Mouse (Mus musculus) left cerebral cortex, adult 8-10 months (tissue): ENCODE results near the gene Gm28635. TPM values are rescaled to one million over a fixed set of nuclear protein-coding genes. Genes with fewer than 3 reads are reported as not detected.
A peak's percentile ranks its signal among the peaks of the same experiment; 100 is the strongest.
"Not testable (repeated sequence)": the region's sequence is repeated elsewhere in the genome, so short reads cannot be mapped to it uniquely, and the experiment has no call there.

ENCODE experiments used
- DNase-seq, 2 experiments: peaks; one replicate each; pipeline ENCODE4 v3.0.0; 2022; ENCODE audit warnings: low spot score in 2 of 2
- total RNA-seq, 4 experiments: library from RNA; stranded (reverse); gene quantifications; 2 replicates each; pipeline ENCODE4 v1.2.4; 2022

Gene Gm28635
- total RNA-seq, 4 experiments from 2014 or later: 3.6 TPM; not detected in 3

GRCm38 (mm10) chr2:84688080-84688844, 10.4 kb upstream of the Gm28635 start:
- no peak for DNase-seq

GRCm38 (mm10) chr2:84682605-84683183, 4.9 kb upstream of the Gm28635 start:
- DNase-seq: no peak

DNA sequence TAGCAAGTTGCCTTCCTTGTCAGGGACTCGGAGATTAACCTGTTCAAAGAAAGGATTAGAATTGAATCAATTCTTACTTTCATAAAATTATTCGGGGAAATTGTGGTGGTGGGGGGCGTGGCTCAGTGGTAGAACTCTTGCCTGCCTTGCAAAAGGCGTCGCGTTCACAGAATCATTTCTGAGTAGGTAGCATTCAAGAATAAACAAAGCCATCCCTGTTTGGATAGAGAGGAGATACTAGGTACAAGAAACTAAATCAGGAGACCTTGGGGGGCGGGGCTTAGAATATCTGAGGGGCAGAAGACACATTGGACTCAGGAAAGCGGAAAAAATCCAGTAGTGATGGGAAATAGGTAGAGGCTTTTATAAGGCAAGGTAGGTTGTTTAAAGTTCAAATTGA, 1.2 kb upstream of the Gm28635 start, which contains the start of gene Tmx2:
Gene Tmx2 (minus strand): TSS at position 125 of the 400 bp plus-strand sequence.
- no peak for DNase-seq

DNA sequence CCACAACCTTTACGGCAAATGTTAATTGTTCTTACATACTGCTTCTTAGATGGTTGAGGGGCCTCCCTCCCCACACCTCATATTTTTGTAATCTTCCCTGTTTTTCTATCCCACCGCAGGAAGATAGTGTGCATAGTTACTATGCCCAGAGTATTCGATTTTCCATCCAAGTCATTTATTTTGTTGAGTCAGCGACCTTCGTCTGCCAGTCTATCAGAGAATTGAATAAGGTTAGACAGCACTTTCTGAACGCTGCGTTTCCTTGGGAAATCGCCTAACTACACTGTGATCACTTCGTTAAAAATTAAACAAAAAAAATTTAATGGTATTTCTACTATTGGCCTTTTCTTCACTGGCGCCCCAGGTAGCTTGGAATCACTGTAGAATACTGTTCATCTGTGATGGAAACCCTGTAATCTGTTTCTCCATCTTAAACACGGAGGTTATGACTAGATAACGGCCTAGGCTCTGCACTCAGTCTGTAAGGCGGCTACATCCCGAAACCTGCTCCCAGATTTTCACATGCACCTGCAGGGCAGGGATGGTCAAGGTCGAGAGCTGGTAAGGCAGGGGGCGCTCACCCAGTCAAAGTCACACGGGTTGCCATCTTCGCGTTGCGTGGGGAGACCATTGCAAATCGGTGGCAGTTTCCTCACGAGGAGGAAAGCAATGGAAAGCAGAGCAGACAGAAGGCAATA, 422 bp downstream of the Gm28635 start:
- no peak for DNase-seq

- not testable (repeated sequence) for DNase-seq
These were observed 6.3 kb downstream of the Gm28635 start for GRCm38 (mm10) chr2:84671535-84671934.

- DNase-seq: peak; percentile 69 to 83
These were observed 7.3 kb downstream of the Gm28635 start, which contains the start of gene Selenoh for GRCm38 (mm10) chr2:84670569-84670933. TSS of gene Selenoh (minus strand) at chr2:84670770.

DNA sequence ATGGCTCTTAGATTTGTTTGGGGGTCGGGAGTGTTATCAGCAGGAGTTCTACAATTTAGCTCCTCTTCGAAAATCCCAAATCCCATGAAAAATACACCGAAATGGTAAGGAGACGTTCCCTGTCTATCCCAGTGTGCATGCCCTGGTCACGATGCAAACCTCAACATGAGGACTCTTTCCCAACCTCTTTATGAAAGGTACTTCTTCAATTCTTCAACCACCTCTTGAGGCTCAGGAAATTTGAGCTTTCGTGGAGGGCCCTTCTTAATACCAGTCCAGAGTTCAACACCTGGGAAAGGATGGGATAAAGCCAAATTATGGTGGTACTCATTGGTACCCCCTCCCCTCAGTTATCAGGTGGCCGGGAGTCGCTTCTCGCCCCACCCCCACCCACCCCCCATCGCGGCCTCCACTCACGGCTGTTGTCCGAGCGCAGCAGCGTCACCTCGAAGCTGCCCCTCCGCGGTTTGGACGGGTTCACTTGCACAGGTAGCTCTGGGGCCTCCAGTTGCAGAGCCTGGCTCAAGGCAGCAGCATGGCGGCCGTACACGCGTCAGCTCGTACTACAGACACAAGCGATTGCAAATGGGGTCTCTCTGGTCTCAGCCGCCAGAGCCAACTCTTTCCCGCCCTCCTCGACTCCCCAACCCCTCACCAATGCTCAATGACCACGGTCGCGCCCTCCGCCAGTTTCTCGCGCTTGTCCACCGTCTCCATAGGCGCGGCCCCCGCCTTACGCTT, 7.8 kb downstream of the Gm28635 start:
- DNase-seq: no peak

DNA sequence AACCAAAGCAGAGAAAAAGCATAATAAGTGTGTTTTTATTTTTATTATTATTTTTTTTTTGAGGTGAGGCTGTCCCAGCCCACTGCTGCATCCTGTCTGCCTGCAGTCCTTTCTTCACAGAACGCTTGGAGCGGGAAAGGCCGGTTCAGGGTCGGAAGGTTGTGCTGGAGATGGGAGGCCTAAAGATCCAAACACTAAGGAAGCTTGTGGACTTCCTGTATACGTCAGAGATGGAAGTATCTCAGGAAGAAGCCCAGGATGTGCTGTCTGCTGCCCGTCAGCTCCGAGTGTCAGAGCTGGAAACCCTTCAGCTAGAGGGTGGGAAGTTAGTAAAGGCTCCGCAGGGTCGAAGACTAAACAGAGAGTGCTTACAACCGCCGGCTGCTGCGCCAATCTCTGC, 11.8 kb downstream of the Gm28635 start:
- no peak for DNase-seq

DNA sequence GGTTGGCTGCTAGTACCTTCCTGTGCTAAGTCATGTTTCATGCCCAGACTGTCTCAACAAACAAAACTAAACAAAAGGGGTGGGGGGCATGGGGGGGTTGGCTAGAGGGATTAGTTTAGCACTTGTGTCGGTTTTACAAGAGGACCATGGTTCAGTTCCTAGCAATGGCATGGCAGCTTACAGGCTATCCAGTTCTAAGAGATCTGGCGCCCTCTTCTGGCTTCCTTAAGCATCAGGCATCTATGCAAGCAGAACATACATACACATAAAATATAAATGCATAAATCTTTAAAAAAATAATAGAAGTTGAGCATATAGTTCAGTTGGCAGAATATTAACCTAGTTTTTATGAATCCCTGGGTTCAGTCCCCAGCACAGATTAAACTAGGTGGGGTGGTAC, 15.0 kb downstream of the Gm28635 start:
- DNase-seq: no peak

GRCm38 (mm10) chr2:84660253-84660652, 17.6 kb downstream of the Gm28635 start:
- no peak for DNase-seq

DNA sequence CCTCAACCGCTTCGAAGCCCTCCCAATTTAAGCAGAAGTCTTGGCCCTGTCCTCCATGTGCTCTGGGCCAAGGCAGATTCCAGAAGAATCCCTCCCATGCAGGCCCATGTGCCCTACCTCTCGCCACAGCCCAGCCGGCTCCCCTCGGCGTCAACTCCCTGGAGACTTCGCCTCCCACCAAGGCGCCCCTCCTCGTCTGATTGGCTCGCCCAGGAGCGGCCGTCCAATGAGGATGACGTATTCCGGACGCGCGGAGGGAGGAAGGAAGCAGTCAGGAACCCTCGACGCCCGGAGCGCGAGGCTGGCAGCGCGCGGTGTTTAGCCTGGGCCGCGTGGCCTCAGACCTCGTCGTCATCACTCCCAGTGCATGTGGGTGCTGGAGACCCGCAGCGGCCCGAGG, 19.0 kb downstream of the Gm28635 start, which contains the start of gene Btbd18:
Gene Btbd18 (plus strand): TSS at position 274 of the 400 bp plus-strand sequence.
- no peak for DNase-seq

DNA sequence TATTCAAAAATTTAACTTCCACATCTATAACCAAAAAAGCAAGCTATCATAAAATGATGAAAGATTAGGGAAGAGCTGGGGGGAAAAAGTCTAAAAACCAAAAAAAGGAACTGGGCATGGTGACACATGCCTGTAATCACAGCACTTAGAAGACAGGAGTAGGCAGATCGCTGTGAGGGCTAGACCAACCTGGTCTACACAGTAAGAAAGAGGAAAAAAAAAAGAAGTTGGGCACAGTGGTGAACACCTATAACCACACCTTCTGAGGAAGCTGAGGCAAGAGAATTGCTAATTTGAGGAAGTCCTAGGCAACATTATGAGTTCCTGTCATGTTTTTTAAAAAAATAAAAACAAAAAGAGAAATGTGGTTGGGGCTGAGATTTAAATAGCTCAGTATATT, 22.0 kb downstream of the Gm28635 start:
- no peak for DNase-seq

- no peak for DNase-seq
These were observed 24.5 kb downstream of the Gm28635 start for GRCm38 (mm10) chr2:84653354-84653753.

DNA sequence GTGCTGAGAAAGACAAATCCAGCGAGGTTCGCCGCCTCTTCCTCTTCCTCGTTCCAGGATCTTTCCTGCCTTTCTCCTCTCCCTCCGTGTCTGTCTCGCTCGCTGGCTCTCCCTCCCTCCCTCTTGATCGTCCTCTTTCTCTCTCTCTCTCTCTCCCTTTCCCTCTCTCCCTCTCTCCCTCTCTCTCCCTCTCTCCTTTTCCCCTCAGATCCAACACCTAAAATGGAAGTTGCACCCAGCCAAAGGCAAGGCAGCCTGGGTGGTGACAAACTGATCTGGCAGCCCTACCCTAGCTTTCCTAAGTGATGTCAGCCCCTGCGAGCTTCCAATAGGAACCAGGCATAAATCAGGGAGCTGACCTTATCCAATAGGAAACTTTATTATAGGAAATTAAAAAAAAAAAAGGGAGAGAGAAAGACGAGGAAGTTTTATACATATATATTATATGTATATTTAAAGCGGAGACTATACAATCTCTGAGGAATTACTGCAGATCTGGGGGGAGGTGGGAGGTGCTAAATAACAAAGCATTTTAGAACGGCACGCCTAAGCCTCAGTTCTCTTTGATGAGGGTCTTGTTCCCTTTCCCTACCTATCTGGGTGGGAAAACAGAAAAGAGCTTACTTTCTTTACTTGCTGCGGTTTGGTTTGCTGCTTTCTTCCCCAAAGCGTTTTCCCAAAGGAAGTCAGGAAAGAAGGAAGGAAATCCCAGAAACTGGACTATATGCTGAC, 27.2 kb downstream of the Gm28635 start, which contains the start of gene Ctnnd1:
Gene Ctnnd1 (minus strand): TSS at position 302 of the 732 bp plus-strand sequence.
- DNase-seq: peak; percentile 72 to 90

GRCm38 (mm10) chr2:84649674-84650073, 28.2 kb downstream of the Gm28635 start:
- DNase-seq: no peak

DNA sequence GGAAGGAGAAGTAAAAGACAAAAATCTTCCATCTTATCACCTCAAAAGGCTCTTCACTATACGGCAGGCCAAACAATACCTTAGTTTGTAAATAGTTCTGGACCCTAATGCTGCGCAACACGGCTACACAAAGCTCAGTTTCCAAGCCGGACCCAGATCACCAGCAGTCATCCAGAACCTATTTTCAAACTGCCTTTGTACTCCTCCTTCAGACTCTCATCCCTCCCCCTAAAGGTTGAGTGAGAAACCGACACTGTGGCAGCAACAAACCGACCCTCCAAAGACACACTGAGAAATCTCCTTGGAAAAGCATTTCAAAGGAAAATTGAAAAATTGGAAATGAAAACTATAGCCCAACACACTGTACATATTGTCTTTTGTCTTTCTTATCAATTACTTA, 29.5 kb downstream of the Gm28635 start:
- DNase-seq: no peak

GRCm38 (mm10) chr2:84647051-84647568, 30.7 kb downstream of the Gm28635 start:
- no peak for DNase-seq

DNA sequence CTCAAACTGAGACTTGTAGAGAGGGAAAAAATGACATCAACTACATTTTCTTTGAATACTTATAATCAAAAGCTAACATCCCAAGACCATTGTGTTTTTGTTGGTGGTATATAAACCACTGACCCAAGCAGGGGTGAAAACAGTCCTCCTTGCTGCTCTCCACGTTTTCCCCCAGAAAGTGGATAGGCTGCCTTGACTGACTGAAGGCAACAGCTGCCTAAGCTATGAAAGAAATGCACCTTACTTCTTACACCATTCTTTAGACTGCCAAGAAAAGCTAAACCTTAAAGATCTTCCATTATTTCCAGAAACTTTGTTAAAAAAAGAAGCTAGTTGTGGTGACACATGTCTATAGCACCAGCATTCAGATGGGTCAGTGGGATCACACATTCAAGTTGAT, 31.7 kb downstream of the Gm28635 start:
- no peak for DNase-seq

DNA sequence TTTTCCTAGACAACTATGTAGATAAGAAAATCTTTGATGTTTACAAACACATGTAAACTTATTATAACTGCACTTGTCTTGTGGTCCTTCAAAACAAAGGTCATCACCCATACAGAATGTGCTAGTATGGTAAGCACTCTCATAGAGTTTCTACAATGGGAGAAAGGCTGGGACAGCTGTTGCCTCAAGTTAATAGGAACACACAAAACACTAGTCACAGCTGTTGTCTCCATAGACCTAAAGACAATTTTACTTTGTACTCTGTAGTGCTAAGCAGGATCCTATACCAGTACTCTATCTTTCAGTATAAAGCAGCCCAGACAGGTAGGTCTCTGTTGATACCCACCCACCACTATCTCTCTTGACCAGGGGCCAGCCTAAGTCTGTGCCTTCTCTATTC, 37.0 kb downstream of the Gm28635 start:
- DNase-seq: no peak

DNA sequence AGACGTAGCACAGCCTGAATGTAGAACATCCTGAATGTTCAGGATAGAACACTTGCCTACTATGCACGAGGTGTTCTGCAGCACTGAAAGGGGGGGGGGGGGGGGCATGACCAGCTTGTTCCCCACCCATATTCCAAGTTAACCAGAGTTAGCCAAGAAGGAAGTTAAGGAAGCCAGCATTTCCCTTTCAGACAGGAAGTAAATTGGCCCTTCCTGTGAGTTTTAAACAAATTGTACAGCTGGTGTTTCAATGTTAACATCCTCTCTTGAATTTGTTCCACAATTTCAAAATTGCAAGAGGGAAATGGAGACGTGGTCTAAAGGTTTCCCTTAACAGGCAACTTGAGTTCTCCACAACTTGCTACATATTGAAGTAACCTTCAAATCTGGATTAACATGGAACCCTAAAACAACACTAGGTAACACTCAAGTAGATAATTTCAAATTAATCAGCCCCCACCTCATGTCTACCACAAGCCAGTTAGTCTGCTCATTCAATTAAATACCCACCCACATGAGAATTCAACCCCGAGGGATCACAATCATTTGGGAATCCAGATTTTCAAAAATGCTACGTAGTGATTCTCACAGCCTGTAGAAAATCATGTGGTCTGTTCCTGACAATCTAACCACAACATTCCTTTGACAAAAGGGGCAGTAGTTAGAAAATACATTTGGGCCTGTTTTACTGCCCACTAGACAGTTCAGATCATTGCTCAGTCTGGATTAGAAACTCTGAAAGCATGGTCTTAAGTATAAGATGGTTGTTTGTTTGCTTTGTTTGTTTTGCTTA, 39.2 kb downstream of the Gm28635 start:
- DNase-seq: no peak
